Mouse (Mus musculus) heart, adult 2 months (tissue): ENCODE data around the gene Tango2. TPM values are rescaled to one million over a fixed set of nuclear protein-coding genes. Genes with fewer than 3 reads are reported as not detected.
A peak's percentile ranks its signal among the peaks of the same experiment; 100 is the strongest.

Experiments used
- DNase-seq, 2 experiments: peaks; one replicate each; pipeline ENCODE4 v3.0.0; 2021
- H3K27ac ChIP-seq: fragments of 200-600 bp; 2 replicates; pipeline ENCODE4 v1.8.1; 2022
- H3K27me3 ChIP-seq: fragments of 200-500 bp; 2 replicates; pipeline ENCODE4 v1.6.1; 2012; ENCODE audit warnings: mild to moderate bottlenecking, low read length, inconsistent platforms, mixed read lengths; ENCODE audit not compliant: control insufficient read depth, insufficient read depth
- H3K36me3 ChIP-seq: fragments of 200-500 bp; 2 replicates; pipeline ENCODE4 v1.6.1; 2012; ENCODE audit warnings: low read length, inconsistent platforms; ENCODE audit not compliant: control insufficient read depth, insufficient read depth
- H3K4me1 ChIP-seq: fragments of 200-500 bp; 2 replicates; pipeline ENCODE4 v1.6.1; 2011; ENCODE audit warnings: low read length; ENCODE audit not compliant: control insufficient read depth, insufficient read depth
- H3K4me3 ChIP-seq: fragments of 200-600 bp; 2 replicates; pipeline ENCODE4 v1.8.1; 2022
- H3K79me2 ChIP-seq: fragments of 200-500 bp; replicated peaks from 2 replicates; pipeline ENCODE4 v1.6.1; 2012; ENCODE audit warnings: mild to moderate bottlenecking, inconsistent platforms, low read length, moderate library complexity, mixed read lengths; ENCODE audit not compliant: control insufficient read depth, insufficient read depth
- H3K9ac ChIP-seq: fragments of 200-500 bp; 2 replicates; pipeline ENCODE4 v1.6.1; 2012; ENCODE audit warnings: low read depth, mild to moderate bottlenecking, control low read depth, inconsistent platforms, low read length, mixed read lengths
- CTCF ChIP-seq: fragments of 200-600 bp; IDR thresholded peaks from 2 replicates; pipeline ENCODE4 v1.8.1; 2022; ENCODE audit warnings: antibody characterized with exemption, mild to moderate bottlenecking, moderate library complexity
- EP300 ChIP-seq: fragments of 200-500 bp; IDR thresholded peaks from 2 replicates; pipeline ENCODE4 v1.6.1; 2011; ENCODE audit warnings: low read depth, low read length, control low read depth; ENCODE audit not compliant: insufficient read depth
- POLR2A ChIP-seq: fragments of 200-500 bp; IDR thresholded peaks from 2 replicates; pipeline ENCODE4 v1.6.1; 2011; ENCODE audit warnings: mild to moderate bottlenecking, low read depth, low read length, control low read depth; ENCODE audit not compliant: insufficient read depth
- WGBS: fragments of 180-500 bp; shearing (Covaris S2); methylation state at CpG from one replicate; pipeline ENCODE4 v1.1.7; 2018; 5-methylcytosine and 5-hydroxymethylcytosine counted together
- intact Hi-C: fragments of 180-260 bp; cut with DNase I; formaldehyde crosslinking; loops from one replicate; pipeline ENCODE4 v1.15.1; 2025
- polyA plus RNA-seq: library from polyadenylated mRNA; depleted of rRNA; stranded (reverse); fragments of >200 nt; gene quantifications from 2 replicates; pipeline ENCODE4 v1.2.3, GENCODE M21; 2012
- total RNA-seq, 2 experiments: library from RNA; stranded (reverse); gene quantifications; 2 replicates each; pipeline ENCODE4 v1.2.3; 2021

Tango2 gene
- total and polyA plus RNA-seq, 3 experiments, result 173 to 283 (median 181) TPM

DNA sequence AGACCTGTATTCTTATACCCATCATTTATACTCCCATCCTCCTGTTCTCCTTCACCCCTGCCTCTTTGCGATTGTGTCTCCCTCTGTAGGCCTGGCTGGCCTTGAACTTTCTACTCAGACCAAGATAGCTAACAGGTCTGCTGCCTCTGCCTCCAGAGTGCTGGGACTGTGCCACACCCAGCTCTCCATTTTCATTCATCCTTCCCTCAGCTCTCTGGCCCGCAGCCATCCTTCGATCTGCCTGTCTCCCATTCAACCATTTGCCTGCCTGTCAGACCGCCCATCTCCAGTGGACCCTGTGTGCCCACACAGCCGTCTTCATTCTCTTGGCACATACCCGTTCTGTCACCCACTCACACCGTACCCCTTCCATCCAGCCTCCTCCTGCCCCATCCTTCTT is 36.3 kb upstream of the Tango2 start:
- TF ChIP-seq POLR2A, result no peak
- no peak for TF ChIP-seq CTCF
- TF ChIP-seq EP300, result no peak
- Histone ChIP-seq H3K79me2 (no peaks in the 10 kb centered on the region), H3K27ac (peak overlapping the region; percentile 4; the same call in 1 of the 2 replicates), H3K27me3 (no peaks in the 10 kb centered on the region), H3K36me3 (no peaks in the 10 kb centered on the region), H3K9ac (no peak overlapping the region), H3K4me3 (no peak overlapping the region), H3K4me1 (peaks cover 4% of the 10 kb centered on the region)
- intact Hi-C loops, result no loop called here
- DNase-seq, result no peak
- 80% methylated on average over 7 of the region's 7 CpGs for WGBS

DNA sequence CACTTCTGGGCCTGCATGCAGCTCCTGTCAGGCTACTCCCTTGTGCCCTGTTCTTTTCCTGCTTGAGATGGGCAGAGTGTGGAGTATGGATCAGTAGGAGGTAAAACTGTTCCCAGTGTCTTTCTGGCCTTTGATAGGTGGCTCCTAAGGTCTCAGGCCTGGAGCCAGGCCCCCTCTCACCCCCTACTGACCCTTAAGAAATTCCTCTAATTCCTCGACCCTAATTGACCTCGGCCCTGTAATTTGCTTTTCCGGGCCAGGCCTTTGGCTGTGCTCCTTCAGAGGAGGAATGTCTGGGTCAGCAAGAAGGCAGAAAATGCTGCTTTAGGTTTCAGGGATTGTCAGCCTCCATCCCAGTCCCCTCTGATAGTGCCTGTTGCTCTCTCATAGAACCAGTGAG is 35.9 kb upstream of the Tango2 start:
- no peak overlapping the region for H3K9ac ChIP-seq
- WGBS, result 41% methylated on average over 3 of the region's 3 CpGs
- H3K27ac ChIP-seq, result peak overlapping the region; percentile 4; the same call in 1 of the 2 replicates
- peaks cover 4% of the 10 kb centered on the region for H3K4me1 ChIP-seq
- DNase-seq, result no peak
- TF ChIP-seq CTCF (no peak), POLR2A (no peak), EP300 (no peak)
- no peaks in the 10 kb centered on the region for H3K27me3 ChIP-seq
- intact Hi-C loops, result no loop called here
- H3K79me2 ChIP-seq, result no peaks in the 10 kb centered on the region
- H3K36me3 ChIP-seq, result no peaks in the 10 kb centered on the region
- H3K4me3 ChIP-seq, result no peak overlapping the region

DNA sequence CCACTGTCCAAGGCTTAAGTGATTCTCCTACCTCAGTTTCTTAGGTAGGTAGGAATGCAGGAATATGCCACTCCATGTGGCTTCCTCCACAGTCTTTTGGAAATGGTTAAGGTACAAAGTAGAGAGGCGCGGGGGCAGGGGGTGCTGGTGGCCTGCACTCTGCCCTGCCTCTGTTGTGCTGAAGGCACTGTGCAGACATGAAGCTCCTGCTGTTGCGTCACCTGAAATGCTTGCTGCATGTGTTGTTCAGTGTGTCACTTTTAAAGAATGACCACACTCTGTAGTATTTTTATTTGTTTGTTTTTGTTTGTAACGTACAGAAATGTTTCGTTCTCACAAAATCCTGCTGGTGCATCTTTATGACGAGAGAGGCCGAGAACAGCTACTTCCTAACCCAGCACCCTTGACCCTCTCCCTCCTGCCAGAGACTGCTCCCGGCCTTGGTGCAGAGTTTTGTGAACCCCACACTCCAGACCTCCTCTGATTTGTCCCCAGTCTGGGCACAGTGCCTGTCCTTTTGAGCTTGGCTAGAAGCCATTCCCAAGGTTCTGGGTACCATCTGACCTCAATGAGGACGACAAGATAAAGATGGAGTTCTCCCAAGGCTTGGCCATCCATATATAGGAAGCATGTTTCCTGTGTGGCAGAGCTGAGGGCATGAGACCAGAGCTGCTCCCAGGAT is 35.3 kb upstream of the Tango2 start:
- Histone ChIP-seq H3K27me3 (no peaks in the 10 kb centered on the region), H3K36me3 (no peaks in the 10 kb centered on the region), H3K9ac (no peak overlapping the region), H3K4me3 (no peak overlapping the region), H3K4me1 (peaks cover 3% of the 10 kb centered on the region), H3K79me2 (no peaks in the 10 kb centered on the region), H3K27ac (peak overlapping the region; percentile 4; the same call in 1 of the 2 replicates)
- intact Hi-C loops, result no loop called here
- TF ChIP-seq EP300 (no peak), CTCF (no peak), POLR2A (no peak)
- WGBS, result 62% methylated on average over 9 of the region's 9 CpGs
- peak; percentile 55 to 65 for DNase-seq

DNA sequence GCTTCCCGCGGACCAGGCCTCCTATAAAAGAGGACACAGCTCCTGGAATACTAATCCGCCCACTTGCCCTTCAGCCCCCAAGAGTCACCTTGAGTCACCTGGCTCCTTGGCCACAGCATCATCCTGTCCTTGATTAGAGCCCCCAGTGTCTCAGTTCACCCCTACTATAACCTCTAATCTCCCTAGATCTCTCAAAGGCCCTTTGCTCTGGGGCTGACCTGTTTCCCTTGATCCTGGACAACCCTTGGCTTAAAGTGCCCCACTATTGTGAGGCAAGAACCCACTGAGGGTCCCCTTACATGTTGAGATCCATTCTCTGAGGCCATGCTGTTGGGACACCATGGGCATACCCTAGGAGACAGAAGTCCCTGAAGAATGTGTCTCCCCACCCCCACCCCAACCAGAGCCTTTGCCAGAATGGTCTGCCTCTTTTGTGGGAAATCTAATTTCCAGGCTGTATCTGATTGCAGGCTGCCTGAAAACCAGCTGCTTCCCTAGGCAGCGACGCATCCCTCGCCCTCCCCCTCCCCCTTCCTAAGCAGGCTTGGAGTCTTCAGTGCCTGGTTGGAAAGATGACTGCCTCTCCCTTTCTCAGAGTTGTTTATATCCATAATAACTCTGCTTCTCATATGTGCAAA is 33.8 kb upstream of the Tango2 start:
- TF ChIP-seq POLR2A (no peak), CTCF (no peak), EP300 (no peak)
- Histone ChIP-seq H3K4me1 (no peaks in the 10 kb centered on the region), H3K79me2 (no peaks in the 10 kb centered on the region), H3K4me3 (no peak overlapping the region), H3K27me3 (no peaks in the 10 kb centered on the region), H3K36me3 (no peaks in the 10 kb centered on the region), H3K9ac (no peak overlapping the region), H3K27ac (no peak overlapping the region)
- intact Hi-C loops, result no loop called here
- 71% methylated on average over 6 of the region's 6 CpGs for WGBS
- no peak for DNase-seq

DNA sequence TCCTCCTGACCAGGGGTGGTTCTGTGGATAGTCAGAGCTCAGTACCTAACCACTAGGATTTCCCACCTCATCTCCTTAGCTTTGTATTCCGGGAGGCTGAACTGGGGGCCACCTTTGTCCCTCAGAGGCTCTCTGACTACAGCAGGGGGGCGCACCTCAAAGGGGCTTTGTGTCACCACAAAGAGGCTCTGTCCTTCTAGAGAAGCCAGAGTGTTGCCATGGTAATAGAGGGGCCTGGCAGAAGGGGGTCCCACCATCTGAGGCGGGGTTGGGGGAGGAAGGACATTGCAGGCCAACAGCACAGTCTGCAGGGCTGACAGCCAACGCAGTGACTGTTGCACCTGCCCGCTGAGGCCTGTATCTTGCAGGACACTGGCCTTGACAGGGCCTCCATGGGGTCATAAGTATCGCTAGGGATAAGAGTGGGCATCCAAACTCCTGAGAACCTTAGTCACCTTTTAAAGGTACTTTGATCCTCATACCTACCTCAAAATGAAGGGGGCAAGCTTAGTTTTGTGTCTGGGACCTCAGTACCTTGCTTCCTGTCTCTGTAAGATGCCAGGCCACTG is 32.7 kb upstream of the Tango2 start:
- Histone ChIP-seq H3K36me3 (no peaks in the 10 kb centered on the region), H3K4me1 (no peaks in the 10 kb centered on the region), H3K4me3 (no peak overlapping the region), H3K9ac (no peak overlapping the region), H3K27ac (no peak overlapping the region), H3K79me2 (no peaks in the 10 kb centered on the region), H3K27me3 (no peaks in the 10 kb centered on the region)
- 72% methylated on average over 6 of the region's 6 CpGs for WGBS
- DNase-seq, result no peak
- intact Hi-C loops, result no loop called here
- TF ChIP-seq EP300 (no peak), CTCF (no peak), POLR2A (no peak)

DNA sequence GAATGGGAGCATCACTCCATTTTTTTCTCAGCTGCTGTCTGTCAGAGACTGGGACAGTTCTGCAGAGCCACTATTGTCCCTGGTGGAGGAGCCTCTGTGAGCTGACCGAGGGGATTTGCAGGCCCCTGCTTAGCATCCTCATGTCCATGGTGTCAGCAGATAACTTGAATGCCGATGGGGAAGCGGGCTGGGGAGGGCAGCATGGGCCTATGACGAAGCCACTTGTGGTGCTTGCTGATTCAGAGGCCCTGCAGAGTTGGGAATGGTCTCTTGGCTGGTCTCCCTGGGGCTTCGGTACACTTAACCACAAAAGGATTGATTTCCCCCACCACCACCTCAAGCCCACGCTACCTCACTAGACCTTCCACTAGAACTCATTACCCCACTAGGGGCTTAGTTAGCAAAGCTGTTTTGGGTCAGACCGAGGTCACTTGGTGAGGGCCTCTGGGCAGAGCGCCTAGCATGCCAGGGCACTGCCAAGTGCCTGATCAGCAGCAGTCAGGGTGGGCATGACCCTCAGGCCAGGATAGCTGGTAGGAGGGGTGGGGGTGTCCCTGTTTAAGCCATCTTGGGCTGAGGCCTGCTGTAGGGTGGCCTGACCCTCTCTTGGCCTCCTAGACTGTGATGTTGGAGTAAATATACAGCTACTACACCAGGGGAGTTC is 31.6 kb upstream of the Tango2 start:
- Histone ChIP-seq H3K36me3 (no peaks in the 10 kb centered on the region), H3K4me1 (no peaks in the 10 kb centered on the region), H3K79me2 (no peaks in the 10 kb centered on the region), H3K27ac (no peak overlapping the region), H3K4me3 (no peak overlapping the region), H3K9ac (no peak overlapping the region), H3K27me3 (no peaks in the 10 kb centered on the region)
- no peak for DNase-seq
- intact Hi-C loops, result no loop called here
- 69% methylated on average over 8 of the region's 8 CpGs for WGBS
- no peak for TF ChIP-seq EP300
- no peak for TF ChIP-seq CTCF
- TF ChIP-seq POLR2A, result no peak
